Mouse (Mus musculus): ENCODE measurements around the gene Adgrg4. TPM values are rescaled to one million over a fixed set of nuclear protein-coding genes. Genes with fewer than 3 reads are reported as not detected.

Adgrg4 gene
- 0.20 TPM in 1 of 2 replicates, not detected in the other for polyA plus RNA-seq (2014; fragmentation: Nextera tagmentation; extraction: Ambion mirVana)

GRCm38 (mm10) chrX:56869863-56870262, at the start of gene Adgrg4:
TSS of gene Adgrg4 (plus strand) at chrX:56870163.
- Histone ChIP-seq H3K9me3 (ENCODE audit: control insufficient read depth, low read length) (no peaks in the 10 kb centered on the region), H3K4me2 (no peak within 1 kb of the TSS), H3K9ac (ENCODE audit: low read length) (no peak within 1 kb of the TSS), H3K4me1 (ENCODE audit: control insufficient read depth, insufficient read depth, low read length) (no peaks in the 10 kb centered on the region), H3K27ac (ENCODE audit: low read depth, low read length) (no peak within 1 kb of the TSS), H3K36me3 (ENCODE audit: control insufficient read depth, insufficient read depth, low read length) (no peaks in the 10 kb centered on the region), H3K4me3 (ENCODE audit: low read depth, low read length) (no peak within 1 kb of the TSS), H3K27me3 (ENCODE audit: control insufficient read depth, insufficient read depth, low read length) (no peaks in the 10 kb centered on the region)
- WGBS: 79% methylated on average over 2 of the region's 2 CpGs
- DNase-seq (ENCODE audit: low spot score, missing footprints) (no peak), ATAC-seq (ENCODE audit: low FRiP score) (no peak)

GRCm38 (mm10) chrX:56821765-56822603, 48.0 kb upstream of the Adgrg4 start, which contains the start of gene Map7d3:
TSS of gene Map7d3 (minus strand) at chrX:56822326.
- Histone ChIP-seq H3K27ac (ENCODE audit: low read depth, low read length) (no peak within 1 kb of the TSS), H3K27me3 (ENCODE audit: control insufficient read depth, insufficient read depth, low read length) (no peaks in the 10 kb centered on the region), H3K36me3 (ENCODE audit: control insufficient read depth, insufficient read depth, low read length) (no peaks in the 10 kb centered on the region), H3K9me3 (ENCODE audit: control insufficient read depth, low read length) (no peaks in the 10 kb centered on the region), H3K4me1 (ENCODE audit: control insufficient read depth, insufficient read depth, low read length) (no peaks in the 10 kb centered on the region), H3K9ac (ENCODE audit: low read length) (0 out of 2 replicates have a peak within 1 kb of the TSS, but pooled peaks have one; percentile 5), H3K4me3 (ENCODE audit: low read depth, low read length) (peak within 1 kb of the TSS; percentile 45), H3K4me2 (peak within 1 kb of the TSS; percentile 59)
- ATAC-seq (ENCODE audit: low FRiP score): peak; percentile 86; the same call in 1 of the 2 replicates
- WGBS: 19% methylated on average over 35 of the region's 35 CpGs
- peak; percentile 89 for DNase-seq (ENCODE audit: low spot score, missing footprints)

DNA sequence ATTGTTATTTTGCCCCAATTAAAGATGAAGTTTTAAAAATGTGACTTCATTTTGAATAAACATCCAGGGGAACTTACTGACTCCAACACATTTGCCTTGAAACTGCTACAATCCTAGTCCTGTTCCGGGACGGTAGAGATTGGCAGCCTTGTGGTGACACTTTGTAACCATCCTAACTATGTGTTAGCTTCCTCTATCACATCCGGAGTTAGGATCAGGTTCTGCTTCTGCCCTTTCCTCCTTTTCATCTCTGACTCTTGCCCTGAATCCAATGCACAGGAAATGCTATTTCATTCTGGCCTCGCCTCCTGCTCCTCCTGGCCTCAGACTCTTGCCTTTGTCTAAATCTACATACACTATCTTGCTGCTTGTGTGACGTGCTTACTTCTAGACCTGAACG, 42.5 kb upstream of the Adgrg4 start:
- H3K4me2 ChIP-seq: no peak overlapping the region
- H3K27me3 ChIP-seq (ENCODE audit: control insufficient read depth, insufficient read depth, low read length): no peaks in the 10 kb centered on the region
- no peaks in the 10 kb centered on the region for H3K9me3 ChIP-seq (ENCODE audit: control insufficient read depth, low read length)
- 80% methylated on average over 6 of the region's 6 CpGs for WGBS
- H3K27ac ChIP-seq (ENCODE audit: low read depth, low read length): no peak overlapping the region
- ATAC-seq (ENCODE audit: low FRiP score) (no peak), DNase-seq (ENCODE audit: low spot score, missing footprints) (no peak)
- H3K36me3 ChIP-seq (ENCODE audit: control insufficient read depth, insufficient read depth, low read length): no peaks in the 10 kb centered on the region
- H3K9ac ChIP-seq (ENCODE audit: low read length): no peak overlapping the region
- H3K4me1 ChIP-seq (ENCODE audit: control insufficient read depth, insufficient read depth, low read length): no peaks in the 10 kb centered on the region
- no peak overlapping the region for H3K4me3 ChIP-seq (ENCODE audit: low read depth, low read length)

- no peak overlapping the region for H3K9ac ChIP-seq (ENCODE audit: low read length)
- no peaks in the 10 kb centered on the region for H3K4me1 ChIP-seq (ENCODE audit: control insufficient read depth, insufficient read depth, low read length)
- DNase-seq (ENCODE audit: low spot score, missing footprints): no peak
- 82% methylated on average over 6 of the region's 6 CpGs for WGBS
- no peak for ATAC-seq (ENCODE audit: low FRiP score)
- H3K27ac ChIP-seq (ENCODE audit: low read depth, low read length): no peak overlapping the region
- H3K4me2 ChIP-seq: no peak overlapping the region
- no peaks in the 10 kb centered on the region for H3K27me3 ChIP-seq (ENCODE audit: control insufficient read depth, insufficient read depth, low read length)
- no peaks in the 10 kb centered on the region for H3K9me3 ChIP-seq (ENCODE audit: control insufficient read depth, low read length)
- no peaks in the 10 kb centered on the region for H3K36me3 ChIP-seq (ENCODE audit: control insufficient read depth, insufficient read depth, low read length)
- no peak overlapping the region for H3K4me3 ChIP-seq (ENCODE audit: low read depth, low read length)
Observed at GRCm38 (mm10) chrX:56835842-56836241, 34.1 kb upstream of the Adgrg4 start.

DNA sequence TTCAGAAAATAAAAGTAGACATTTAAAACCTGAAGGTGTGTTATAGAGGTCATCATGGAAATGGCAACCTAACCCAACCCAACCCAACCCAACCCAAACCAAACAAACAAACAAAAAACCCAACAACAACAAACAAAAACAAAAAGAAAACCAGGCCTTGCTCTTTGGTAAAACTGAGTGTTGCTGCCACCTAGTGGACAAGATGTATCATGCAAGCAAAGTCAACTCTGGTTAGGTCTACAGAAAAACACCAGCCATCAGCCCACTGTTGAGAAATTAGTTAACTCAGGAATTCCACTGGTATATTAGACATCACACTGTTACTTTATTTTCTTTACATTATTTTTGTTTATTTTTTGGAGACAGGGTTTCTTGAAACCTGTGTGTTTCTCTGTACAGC, 30.6 kb upstream of the Adgrg4 start:
- H3K9ac ChIP-seq (ENCODE audit: low read length): no peak overlapping the region
- ATAC-seq (ENCODE audit: low FRiP score) (no peak), DNase-seq (ENCODE audit: low spot score, missing footprints) (peak; percentile 84)
- H3K27ac ChIP-seq (ENCODE audit: low read depth, low read length): no peak overlapping the region
- H3K4me2 ChIP-seq: no peak overlapping the region
- no peaks in the 10 kb centered on the region for H3K4me1 ChIP-seq (ENCODE audit: control insufficient read depth, insufficient read depth, low read length)
- no peaks in the 10 kb centered on the region for H3K27me3 ChIP-seq (ENCODE audit: control insufficient read depth, insufficient read depth, low read length)
- H3K4me3 ChIP-seq (ENCODE audit: low read depth, low read length): no peak overlapping the region
- no peaks in the 10 kb centered on the region for H3K9me3 ChIP-seq (ENCODE audit: control insufficient read depth, low read length)
- H3K36me3 ChIP-seq (ENCODE audit: control insufficient read depth, insufficient read depth, low read length): no peaks in the 10 kb centered on the region

DNA sequence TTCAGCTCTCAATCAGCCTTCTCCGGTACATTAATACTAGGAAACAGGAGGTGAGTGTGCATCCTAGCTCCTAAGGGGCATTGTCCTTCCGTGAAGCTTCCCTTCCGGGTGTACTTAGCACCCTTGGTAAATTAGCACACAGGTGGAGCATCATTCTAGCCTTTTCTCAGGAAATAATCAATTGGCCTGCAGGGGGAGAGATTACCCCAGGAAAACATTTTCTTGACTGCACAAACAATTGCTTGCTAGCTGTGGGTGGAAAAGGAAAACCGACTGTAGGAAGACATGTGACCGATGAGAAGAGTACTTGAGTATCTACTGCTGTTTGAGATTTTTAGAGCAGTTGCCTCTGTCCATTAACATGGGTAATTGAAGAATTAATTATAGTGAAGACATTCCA, 28.7 kb upstream of the Adgrg4 start:
- Histone ChIP-seq H3K9me3 (ENCODE audit: control insufficient read depth, low read length) (no peaks in the 10 kb centered on the region), H3K36me3 (ENCODE audit: control insufficient read depth, insufficient read depth, low read length) (no peaks in the 10 kb centered on the region), H3K4me2 (no peak overlapping the region), H3K4me3 (ENCODE audit: low read depth, low read length) (no peak overlapping the region), H3K27me3 (ENCODE audit: control insufficient read depth, insufficient read depth, low read length) (no peaks in the 10 kb centered on the region), H3K4me1 (ENCODE audit: control insufficient read depth, insufficient read depth, low read length) (no peaks in the 10 kb centered on the region), H3K9ac (ENCODE audit: low read length) (no peak overlapping the region), H3K27ac (ENCODE audit: low read depth, low read length) (no peak overlapping the region)
- ATAC-seq (ENCODE audit: low FRiP score): no peak
- 76% methylated on average over 5 of the region's 5 CpGs for WGBS
- no peak for DNase-seq (ENCODE audit: low spot score, missing footprints)

DNA sequence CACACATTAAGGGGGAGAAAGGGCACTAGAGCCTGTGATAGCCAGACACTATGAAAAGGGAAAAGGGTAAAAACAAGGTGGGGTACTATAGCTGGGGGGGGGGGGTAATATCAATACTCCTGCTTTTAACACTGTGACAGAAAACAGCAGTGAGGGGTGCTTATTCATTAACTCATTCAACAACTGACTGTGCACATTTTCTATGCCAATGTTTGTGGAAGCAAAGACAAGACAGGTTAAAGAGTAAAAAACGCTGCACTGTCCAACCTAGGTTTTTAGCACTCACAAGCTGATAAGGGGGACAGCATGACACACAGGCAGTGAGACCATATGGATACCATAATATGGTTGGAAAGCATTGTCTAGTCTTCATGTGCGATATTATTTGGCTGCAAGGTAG, 142.9 kb downstream of the Adgrg4 start:
- no peaks in the 10 kb centered on the region for H3K4me1 ChIP-seq (ENCODE audit: control insufficient read depth, insufficient read depth, low read length)
- ATAC-seq (ENCODE audit: low FRiP score) (no peak), DNase-seq (ENCODE audit: low spot score, missing footprints) (no peak)
- H3K9ac ChIP-seq (ENCODE audit: low read length): no peak overlapping the region
- no peak overlapping the region for H3K27ac ChIP-seq (ENCODE audit: low read depth, low read length)
- no peaks in the 10 kb centered on the region for H3K36me3 ChIP-seq (ENCODE audit: control insufficient read depth, insufficient read depth, low read length)
- H3K4me3 ChIP-seq (ENCODE audit: low read depth, low read length): no peak overlapping the region
- H3K27me3 ChIP-seq (ENCODE audit: control insufficient read depth, insufficient read depth, low read length): no peaks in the 10 kb centered on the region
- no peaks in the 10 kb centered on the region for H3K9me3 ChIP-seq (ENCODE audit: control insufficient read depth, low read length)
- H3K4me2 ChIP-seq: no peak overlapping the region
- WGBS: 87% methylated on average over 2 of the region's 2 CpGs

DNA sequence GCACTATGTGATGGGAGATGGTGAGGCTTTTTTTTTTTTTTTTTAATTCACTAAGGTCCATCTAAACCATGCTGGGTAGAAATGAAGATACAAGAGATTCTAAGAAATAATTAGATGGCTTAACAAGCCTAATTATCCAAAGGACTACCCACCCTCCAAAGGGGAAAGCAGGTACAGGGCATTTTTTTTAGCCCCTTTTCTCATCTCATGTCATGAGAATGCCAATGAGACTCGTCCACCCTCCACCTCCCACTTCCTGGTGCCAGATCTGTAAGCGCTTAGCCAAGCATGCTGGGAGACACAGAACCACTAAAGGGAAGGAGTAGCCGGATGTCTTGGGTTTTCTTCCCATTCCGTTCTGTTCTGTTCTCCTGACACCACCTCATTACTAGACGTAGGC, 172.8 kb downstream of the Adgrg4 start, which contains the start of gene Brs3:
Gene Brs3, plus strand, starts transcription at position 301 of the 400 bp plus-strand sequence.
- DNase-seq (ENCODE audit: low spot score, missing footprints) (no peak), ATAC-seq (ENCODE audit: low FRiP score) (no peak)
- 78% methylated on average over 5 of the region's 5 CpGs for WGBS
- Histone ChIP-seq H3K9ac (ENCODE audit: low read length) (no peak within 1 kb of the TSS), H3K4me3 (ENCODE audit: low read depth, low read length) (no peak within 1 kb of the TSS), H3K4me2 (no peak within 1 kb of the TSS), H3K36me3 (ENCODE audit: control insufficient read depth, insufficient read depth, low read length) (no peaks in the 10 kb centered on the region), H3K4me1 (ENCODE audit: control insufficient read depth, insufficient read depth, low read length) (no peaks in the 10 kb centered on the region), H3K9me3 (ENCODE audit: control insufficient read depth, low read length) (no peaks in the 10 kb centered on the region), H3K27ac (ENCODE audit: low read depth, low read length) (no peak within 1 kb of the TSS), H3K27me3 (ENCODE audit: control insufficient read depth, insufficient read depth, low read length) (no peaks in the 10 kb centered on the region)

- 79% methylated on average over 6 of the region's 6 CpGs for WGBS
- H3K27ac ChIP-seq (ENCODE audit: low read depth, low read length): no peak overlapping the region
- DNase-seq (ENCODE audit: low spot score, missing footprints): no peak
Observed at GRCm38 (mm10) chrX:57043869-57044268, 173.9 kb downstream of the Adgrg4 start.

More at GRCm38 (mm10) chrX:57043869-57044268, 173.9 kb downstream of the Adgrg4 start:
- Histone ChIP-seq H3K4me3 (ENCODE audit: low read depth, low read length) (no peak overlapping the region), H3K4me2 (no peak overlapping the region), H3K9ac (ENCODE audit: low read length) (no peak overlapping the region), H3K9me3 (ENCODE audit: control insufficient read depth, low read length) (no peaks in the 10 kb centered on the region), H3K36me3 (ENCODE audit: control insufficient read depth, insufficient read depth, low read length) (no peaks in the 10 kb centered on the region), H3K27me3 (ENCODE audit: control insufficient read depth, insufficient read depth, low read length) (no peaks in the 10 kb centered on the region), H3K4me1 (ENCODE audit: control insufficient read depth, insufficient read depth, low read length) (no peaks in the 10 kb centered on the region)
- no peak for ATAC-seq (ENCODE audit: low FRiP score)

All from midbrain, embryonic 11.5 days (tissue).